Mouse (Mus musculus) midbrain, embryonic 12.5 days (tissue): ENCODE results near the gene Rab3a. TPM values are rescaled to one million over a fixed set of nuclear protein-coding genes. Genes with fewer than 3 reads are reported as not detected.

ENCODE experiments used
- ATAC-seq: fragments of 200-750 bp; cut with Nextera tagmentation; 2 replicates; pipeline ENCODE4 v1.8.0; 2017; ENCODE audit warnings: low read depth, moderate TSS enrichment, moderate library complexity; ENCODE audit not compliant: low FRiP score
- H3K27ac ChIP-seq: fragments of 300-500 bp; sonication (generic); replicated peaks from 2 replicates; pipeline ENCODE4 v1.5.1; 2016; ENCODE audit warnings: mild to moderate bottlenecking
- H3K27me3 ChIP-seq: fragments of 300-500 bp; sonication (generic); 2 replicates; pipeline ENCODE4 v1.6.1; 2016; ENCODE audit warnings: mild to moderate bottlenecking
- H3K36me3 ChIP-seq: fragments of 300-500 bp; sonication (generic); 2 replicates; pipeline ENCODE4 v1.6.1; 2016
- H3K4me1 ChIP-seq: fragments of 300-500 bp; sonication (generic); 2 replicates; pipeline ENCODE4 v1.6.1; 2016
- H3K4me2 ChIP-seq: fragments of 300-500 bp; sonication (generic); replicated peaks from 2 replicates; pipeline ENCODE4 v1.6.1; 2016; ENCODE audit warnings: mild to moderate bottlenecking, moderate library complexity
- H3K4me3 ChIP-seq: fragments of 300-500 bp; sonication (generic); 2 replicates; pipeline ENCODE4 v1.5.1; 2016; ENCODE audit warnings: mild to moderate bottlenecking
- H3K9ac ChIP-seq: fragments of 300-500 bp; sonication (generic); replicated peaks from 2 replicates; pipeline ENCODE4 v1.6.1; 2016; ENCODE audit warnings: mild to moderate bottlenecking, moderate library complexity
- H3K9me3 ChIP-seq: fragments of 300-500 bp; sonication (generic); 2 replicates; pipeline ENCODE4 v1.6.1; 2016; ENCODE audit warnings: mild to moderate bottlenecking
- WGBS: fragments of 180-500 bp; shearing (Covaris S2); methylation state at CpG from one replicate; pipeline ENCODE4 v1.1.7; 2016; 5-methylcytosine and 5-hydroxymethylcytosine counted together
- polyA plus RNA-seq: library from polyadenylated mRNA; unstranded; fragments of >200 nt; fragmentation: Nextera tagmentation; extraction: Ambion mirVana; gene quantifications from 2 replicates; pipeline ENCODE4 v1.2.1, GENCODE M21; 2016

The Rab3a gene
- polyA plus RNA-seq, 1 experiment from 2014 or later, result 98.9 TPM

GRCm38 (mm10) chr8:70742981-70743655 lies 11.4 kb upstream of the Rab3a start:
- ATAC-seq, result peak; percentile 25; the same call in 1 of the 2 replicates
- H3K36me3 ChIP-seq, result no peaks in the 10 kb centered on the region
- 2% methylated on average over 38 of the region's 38 CpGs for WGBS
- peak overlapping the region; percentile 41; the same call in 1 of the 2 replicates for H3K9ac ChIP-seq
- no peak overlapping the region for H3K27ac ChIP-seq
- H3K4me1 ChIP-seq, result peaks cover 21% of the 10 kb centered on the region
- peak overlapping the region; percentile 51 for H3K4me2 ChIP-seq
- no peaks in the 10 kb centered on the region for H3K9me3 ChIP-seq
- H3K27me3 ChIP-seq, result peaks cover 80% of the 10 kb centered on the region
- peak overlapping the region; percentile 27 for H3K4me3 ChIP-seq

GRCm38 (mm10) chr8:70743656-70744590 lies 10.6 kb upstream of the Rab3a start:
- ATAC-seq, result peak; percentile 27; the same call in 1 of the 2 replicates
- 3% methylated on average over 48 of the region's 48 CpGs for WGBS

GRCm38 (mm10) chr8:70744806-70745205 lies 9.7 kb upstream of the Rab3a start:
- peaks cover 92% of the 10 kb centered on the region for H3K27me3 ChIP-seq
- H3K9me3 ChIP-seq, result no peaks in the 10 kb centered on the region
- peaks cover 21% of the 10 kb centered on the region for H3K4me1 ChIP-seq
- no peak for ATAC-seq
- no peak overlapping the region for H3K9ac ChIP-seq
- no peak overlapping the region for H3K4me3 ChIP-seq
- no peaks in the 10 kb centered on the region for H3K36me3 ChIP-seq
- 59% methylated on average over 11 of the region's 11 CpGs for WGBS
- H3K27ac ChIP-seq, result no peak overlapping the region
- no peak overlapping the region for H3K4me2 ChIP-seq

More at GRCm38 (mm10) chr8:70743656-70744590, 10.6 kb upstream of the Rab3a start:
- no peak overlapping the region for H3K27ac ChIP-seq
- peaks cover 21% of the 10 kb centered on the region for H3K4me1 ChIP-seq
- peak overlapping the region; percentile 41; the same call in 1 of the 2 replicates for H3K9ac ChIP-seq
- peak overlapping the region; percentile 27 for H3K4me3 ChIP-seq
- H3K27me3 ChIP-seq, result peaks cover 84% of the 10 kb centered on the region
- peak overlapping the region; percentile 51 for H3K4me2 ChIP-seq
- no peaks in the 10 kb centered on the region for H3K9me3 ChIP-seq
- no peaks in the 10 kb centered on the region for H3K36me3 ChIP-seq

GRCm38 (mm10) chr8:70745691-70746220 lies 8.7 kb upstream of the Rab3a start:
- WGBS, result 57% methylated on average over 19 of the region's 19 CpGs
- Histone ChIP-seq H3K9me3 (no peaks in the 10 kb centered on the region), H3K9ac (no peak overlapping the region), H3K4me2 (no peak overlapping the region), H3K4me3 (no peak overlapping the region), H3K27me3 (peaks cover 96% of the 10 kb centered on the region), H3K4me1 (peaks cover 21% of the 10 kb centered on the region), H3K36me3 (no peaks in the 10 kb centered on the region), H3K27ac (no peak overlapping the region)
- ATAC-seq, result no peak

- WGBS, result 77% methylated on average over 9 of the region's 9 CpGs
- H3K27me3 ChIP-seq, result peaks cover 87% of the 10 kb centered on the region
- peaks cover 21% of the 10 kb centered on the region for H3K4me1 ChIP-seq
- no peak overlapping the region for H3K4me2 ChIP-seq
- no peaks in the 10 kb centered on the region for H3K36me3 ChIP-seq
- no peak overlapping the region for H3K9ac ChIP-seq
- H3K9me3 ChIP-seq, result no peaks in the 10 kb centered on the region
- no peak overlapping the region for H3K4me3 ChIP-seq
- ATAC-seq, result no peak
- no peak overlapping the region for H3K27ac ChIP-seq
These were observed 7.8 kb upstream of the Rab3a start for GRCm38 (mm10) chr8:70746676-70747075.

GRCm38 (mm10) chr8:70747211-70747890 lies 7.1 kb upstream of the Rab3a start:
- ATAC-seq, result no peak
- peaks cover 16% of the 10 kb centered on the region for H3K4me1 ChIP-seq
- H3K27me3 ChIP-seq, result peaks cover 81% of the 10 kb centered on the region
- WGBS, result 85% methylated on average over 18 of the region's 18 CpGs
- H3K4me3 ChIP-seq, result no peak overlapping the region
- no peak overlapping the region for H3K4me2 ChIP-seq
- H3K36me3 ChIP-seq, result no peaks in the 10 kb centered on the region
- H3K27ac ChIP-seq, result no peak overlapping the region
- H3K9ac ChIP-seq, result no peak overlapping the region
- no peaks in the 10 kb centered on the region for H3K9me3 ChIP-seq

GRCm38 (mm10) chr8:70748246-70749096 lies 6.0 kb upstream of the Rab3a start:
- H3K4me1 ChIP-seq, result peaks cover 9% of the 10 kb centered on the region
- WGBS, result 90% methylated on average over 23 of the region's 23 CpGs
- ATAC-seq, result no peak

GRCm38 (mm10) chr8:70749097-70749674 lies 5.3 kb upstream of the Rab3a start:
- no peak for ATAC-seq
- no peak overlapping the region for H3K9ac ChIP-seq
- no peaks in the 10 kb centered on the region for H3K36me3 ChIP-seq
- no peak overlapping the region for H3K4me2 ChIP-seq
- H3K9me3 ChIP-seq, result no peaks in the 10 kb centered on the region
- H3K27me3 ChIP-seq, result peaks cover 62% of the 10 kb centered on the region
- 82% methylated on average over 19 of the region's 19 CpGs for WGBS
- H3K4me1 ChIP-seq, result peaks cover 2% of the 10 kb centered on the region
- H3K4me3 ChIP-seq, result no peak overlapping the region
- H3K27ac ChIP-seq, result no peak overlapping the region

More at GRCm38 (mm10) chr8:70748246-70749096, 6.0 kb upstream of the Rab3a start:
- Histone ChIP-seq H3K27me3 (peaks cover 70% of the 10 kb centered on the region), H3K4me3 (no peak overlapping the region), H3K9ac (no peak overlapping the region), H3K36me3 (no peaks in the 10 kb centered on the region), H3K4me2 (no peak overlapping the region), H3K27ac (no peak overlapping the region), H3K9me3 (no peaks in the 10 kb centered on the region)

- no peak for ATAC-seq
- Histone ChIP-seq H3K4me1 (peaks cover 4% of the 10 kb centered on the region), H3K9me3 (no peaks in the 10 kb centered on the region), H3K4me3 (no peak overlapping the region), H3K27ac (no peak overlapping the region), H3K36me3 (no peaks in the 10 kb centered on the region), H3K27me3 (peaks cover 54% of the 10 kb centered on the region), H3K9ac (no peak overlapping the region), H3K4me2 (no peak overlapping the region)
- WGBS, result 84% methylated on average over 13 of the region's 13 CpGs
These were observed 4.3 kb upstream of the Rab3a start for GRCm38 (mm10) chr8:70750128-70750680.

- Histone ChIP-seq H3K9me3 (no peaks in the 10 kb centered on the region), H3K27ac (no peak overlapping the region), H3K36me3 (peaks cover 11% of the 10 kb centered on the region), H3K4me2 (no peak overlapping the region), H3K4me1 (peaks cover 12% of the 10 kb centered on the region), H3K9ac (no peak overlapping the region), H3K4me3 (no peak overlapping the region), H3K27me3 (peaks cover 39% of the 10 kb centered on the region)
- 44% methylated on average over 11 of the region's 11 CpGs for WGBS
- ATAC-seq, result no peak
These were observed 2.3 kb upstream of the Rab3a start for GRCm38 (mm10) chr8:70752000-70752764.
